Comparison of ENCODE assay signal across 8 mouse cellular contexts in the genomic region with DNA sequence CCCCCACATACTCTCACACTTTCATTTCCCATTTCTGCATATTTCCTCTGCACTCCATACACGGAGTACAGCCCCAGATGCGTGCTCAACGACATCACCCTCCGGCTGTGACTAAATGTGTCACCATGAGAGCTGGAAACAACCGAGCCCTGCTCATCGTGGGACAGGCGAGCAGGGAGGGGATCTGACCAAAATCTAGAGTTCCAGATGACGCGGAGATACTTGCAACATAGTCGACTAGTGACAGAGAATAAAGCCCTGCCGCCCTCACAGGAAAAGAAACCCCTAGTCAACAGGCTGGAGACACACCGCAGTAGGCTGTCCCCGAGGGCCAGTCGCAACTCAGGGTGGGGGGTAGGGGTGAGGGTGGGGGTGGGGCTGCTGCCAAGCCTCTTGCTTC.
DNase-seq lines count a peak whose midpoint lies in the region; ATAC-seq lines count a peak whose summit lies in the region.

No protein-coding gene starts in this region.

- H3K9me3 ChIP-seq in heart, embryonic 12.5 days (replicated peaks), result no peaks in the 10 kb centered on the region
- H3K9me3 ChIP-seq in limb, embryonic 11.5 days (ENCODE audit: control insufficient read depth, low read length), result no peaks in the 10 kb centered on the region; the same call in 1 of the 2 replicates
- H3K9me3 ChIP-seq in midbrain, embryonic 10.5 days (replicated peaks), result no peaks in the 10 kb centered on the region
- no peaks in the 10 kb centered on the region for H3K9me3 ChIP-seq in stomach, embryonic 15.5 days

- H3K9ac ChIP-seq in heart, embryonic 12.5 days, result peak overlapping the region; percentile 43
- no peak overlapping the region; the same call in 1 of the 2 replicates for H3K9ac ChIP-seq in limb, embryonic 11.5 days (ENCODE audit: low read length)
- H3K9ac ChIP-seq in stomach, embryonic 15.5 days, result no peak overlapping the region

- DNase-seq in urinary bladder, postnatal 14 days (ENCODE audit: low spot score), result peak; percentile 8
- DNase-seq in urinary bladder, adult 2 months (ENCODE audit: low spot score), result no peak
- peak; percentile 40 for DNase-seq in limb, embryonic 11.5 days (ENCODE audit: low spot score)
- peak; percentile 29 for DNase-seq in midbrain, embryonic 10.5 days (ENCODE audit: low spot score)
- DNase-seq in cerebellum, postnatal 14 days, result no peak

- H3K4me3 ChIP-seq in heart, embryonic 12.5 days, result peak overlapping the region; percentile 44
- H3K4me3 ChIP-seq in limb, embryonic 11.5 days (ENCODE audit: low read depth, low read length), result peak overlapping the region; percentile 17; the same call in 1 of the 2 replicates
- H3K4me3 ChIP-seq in midbrain, embryonic 10.5 days, result peak overlapping the region; percentile 42
- peak overlapping the region; percentile 35 for H3K4me3 ChIP-seq in stomach, embryonic 15.5 days (replicated peaks)

- WGBS in heart, embryonic 12.5 days, result 8% methylated on average over 14 of the region's 14 CpGs
- WGBS in limb, embryonic 11.5 days, result 11% methylated on average over 14 of the region's 14 CpGs
- 17% methylated on average over 14 of the region's 14 CpGs for WGBS in midbrain, embryonic 10.5 days
- 2% methylated on average over 14 of the region's 14 CpGs for WGBS in stomach, embryonic 15.5 days

- no peaks in the 10 kb centered on the region for H3K36me3 ChIP-seq in heart, embryonic 12.5 days
- H3K36me3 ChIP-seq in limb, embryonic 11.5 days (ENCODE audit: control insufficient read depth, insufficient read depth, low read length), result no peaks in the 10 kb centered on the region
- no peaks in the 10 kb centered on the region for H3K36me3 ChIP-seq in midbrain, embryonic 10.5 days
- no peaks in the 10 kb centered on the region for H3K36me3 ChIP-seq in stomach, embryonic 15.5 days

- H3K27me3 ChIP-seq in heart, embryonic 12.5 days (replicated peaks), result peaks cover 43% of the 10 kb centered on the region
- peaks cover 18% of the 10 kb centered on the region for H3K27me3 ChIP-seq in limb, embryonic 11.5 days (ENCODE audit: control insufficient read depth, insufficient read depth, low read length)
- H3K27me3 ChIP-seq in midbrain, embryonic 10.5 days (ENCODE audit: low read depth, poor library complexity, severe bottlenecking), result peaks cover 54% of the 10 kb centered on the region
- H3K27me3 ChIP-seq in stomach, embryonic 15.5 days (replicated peaks), result peaks cover 22% of the 10 kb centered on the region

- H3K4me2 ChIP-seq in heart, embryonic 12.5 days, result peak overlapping the region; percentile 84
- H3K4me2 ChIP-seq in limb, embryonic 11.5 days (ENCODE audit: low read depth, severe bottlenecking), result peak overlapping the region; percentile 48
- H3K4me2 ChIP-seq in stomach, embryonic 15.5 days, result peak overlapping the region; percentile 62

- no peak for ATAC-seq in heart, embryonic 12.5 days (ENCODE audit: insufficient number of reproducible peaks, low FRiP score)
- ATAC-seq in limb, embryonic 11.5 days (ENCODE audit: insufficient number of reproducible peaks, low FRiP score, low TSS enrichment, low read depth), result no peak
- ATAC-seq in stomach, embryonic 15.5 days (ENCODE audit: insufficient read depth, low FRiP score, low read depth), result no peak
- no peak for ATAC-seq in cerebellum, adult (ENCODE audit: insufficient number of reproducible peaks, low FRiP score, low TSS enrichment)

- peaks cover 20% of the 10 kb centered on the region for H3K4me1 ChIP-seq in heart, embryonic 12.5 days (replicated peaks)
- peaks cover 9% of the 10 kb centered on the region; the same call in 1 of the 2 replicates for H3K4me1 ChIP-seq in limb, embryonic 11.5 days (ENCODE audit: control insufficient read depth, insufficient read depth, low read length)
- peaks cover 22% of the 10 kb centered on the region for H3K4me1 ChIP-seq in midbrain, embryonic 10.5 days
- peaks cover 12% of the 10 kb centered on the region for H3K4me1 ChIP-seq in stomach, embryonic 15.5 days

- no peak overlapping the region for H3K27ac ChIP-seq in heart, embryonic 12.5 days (ENCODE audit: poor library complexity, severe bottlenecking)
- no peak overlapping the region for H3K27ac ChIP-seq in limb, embryonic 11.5 days (replicated peaks; ENCODE audit: low read depth, low read length)
- H3K27ac ChIP-seq in midbrain, embryonic 10.5 days (replicated peaks), result no peak overlapping the region
- H3K27ac ChIP-seq in stomach, embryonic 15.5 days, result no peak overlapping the region

Comparison
In these comparisons a context has a peak if more than half of its experiments do, and no peak if none do; other contexts are left out.
1. DNase-seq: peak in urinary bladder, postnatal 14 days (single experiment), limb, embryonic 11.5 days (single experiment) and midbrain, embryonic 10.5 days (single experiment); none in urinary bladder, adult 2 months (single experiment) and cerebellum, postnatal 14 days (0 of 2).
2. Peak in every context shown above with its lines, with median percentiles within 50 percentile points of each other: H3K4me2 ChIP-seq and H3K4me3 ChIP-seq.